Mouse (Mus musculus): ENCODE results near the gene Tmem107. TPM values are rescaled to one million over a fixed set of nuclear protein-coding genes. Genes with fewer than 3 reads are reported as not detected.

Tmem107 gene
- polyA plus RNA-seq, 1 experiment from 2014 or later, result 45.1 TPM

- Histone ChIP-seq H3K4me1 (peaks cover 37% of the 10 kb centered on the region), H3K36me3 (peaks cover 35% of the 10 kb centered on the region), H3K4me3 (peak overlapping the region; percentile 83), H3K27ac (replicated peaks) (no peak overlapping the region; the same call in 1 of the 2 replicates), H3K4me2 (replicated peaks) (peak overlapping the region; percentile 91), H3K9me3 (no peaks in the 10 kb centered on the region), H3K27me3 (no peaks in the 10 kb centered on the region), H3K9ac (replicated peaks) (peak overlapping the region; percentile 77)
- no peak for ATAC-seq (ENCODE audit: low FRiP score, low read depth)
- WGBS, result 13% methylated on average over 9 of the region's 9 CpGs
These were observed 24.2 kb upstream of the Tmem107 start for GRCm38 (mm10) chr11:69046395-69046774.

GRCm38 (mm10) chr11:69047592-69047991 lies 23.0 kb upstream of the Tmem107 start:
- H3K27me3 ChIP-seq, result no peaks in the 10 kb centered on the region
- H3K9me3 ChIP-seq, result no peaks in the 10 kb centered on the region
- peaks cover 37% of the 10 kb centered on the region for H3K4me1 ChIP-seq
- WGBS, result 96% methylated on average over 12 of the region's 12 CpGs
- no peak overlapping the region for H3K27ac ChIP-seq (replicated peaks)
- H3K4me2 ChIP-seq (replicated peaks), result peak overlapping the region; percentile 91
- H3K36me3 ChIP-seq, result peaks cover 38% of the 10 kb centered on the region
- peak overlapping the region; percentile 77; the same call in 1 of the 2 replicates for H3K9ac ChIP-seq (replicated peaks)
- no peak for ATAC-seq (ENCODE audit: low FRiP score, low read depth)
- 0 out of 2 replicates have a peak overlapping the region, but pooled peaks have one; percentile 83 for H3K4me3 ChIP-seq

- H3K4me1 ChIP-seq, result peaks cover 37% of the 10 kb centered on the region
- H3K27me3 ChIP-seq, result no peaks in the 10 kb centered on the region
- ATAC-seq (ENCODE audit: low FRiP score, low read depth), result no peak
- no peak overlapping the region for H3K27ac ChIP-seq (replicated peaks)
- 94% methylated on average over 14 of the region's 14 CpGs for WGBS
- H3K4me2 ChIP-seq (replicated peaks), result peak overlapping the region; percentile 91; the same call in 1 of the 2 replicates
- H3K36me3 ChIP-seq, result peaks cover 39% of the 10 kb centered on the region
- peak overlapping the region; percentile 12; the same call in 1 of the 2 replicates for H3K9ac ChIP-seq (replicated peaks)
- no peaks in the 10 kb centered on the region for H3K9me3 ChIP-seq
- H3K4me3 ChIP-seq, result no peak overlapping the region
These were observed 22.5 kb upstream of the Tmem107 start for GRCm38 (mm10) chr11:69048151-69048550.

GRCm38 (mm10) chr11:69050748-69051147 lies 19.9 kb upstream of the Tmem107 start:
- Histone ChIP-seq H3K4me1 (peaks cover 37% of the 10 kb centered on the region), H3K4me3 (no peak overlapping the region), H3K4me2 (replicated peaks) (no peak overlapping the region), H3K36me3 (peaks cover 50% of the 10 kb centered on the region), H3K27ac (replicated peaks) (no peak overlapping the region), H3K9me3 (no peaks in the 10 kb centered on the region), H3K9ac (replicated peaks) (no peak overlapping the region), H3K27me3 (no peaks in the 10 kb centered on the region)
- WGBS, result 87% methylated on average over 8 of the region's 8 CpGs
- no peak for ATAC-seq (ENCODE audit: low FRiP score, low read depth)

- Histone ChIP-seq H3K36me3 (peaks cover 50% of the 10 kb centered on the region), H3K27ac (replicated peaks) (no peak overlapping the region), H3K9ac (replicated peaks) (no peak overlapping the region), H3K4me3 (no peak overlapping the region), H3K4me2 (replicated peaks) (no peak overlapping the region), H3K4me1 (peaks cover 27% of the 10 kb centered on the region), H3K27me3 (no peaks in the 10 kb centered on the region), H3K9me3 (no peaks in the 10 kb centered on the region)
- 57% methylated on average over 4 of the region's 4 CpGs for WGBS
- ATAC-seq (ENCODE audit: low FRiP score, low read depth), result no peak
These were observed 18.8 kb upstream of the Tmem107 start for GRCm38 (mm10) chr11:69051771-69052170.

- ATAC-seq (ENCODE audit: low FRiP score, low read depth), result no peak
- peaks cover 15% of the 10 kb centered on the region for H3K4me1 ChIP-seq
- no peaks in the 10 kb centered on the region for H3K9me3 ChIP-seq
- peaks cover 48% of the 10 kb centered on the region for H3K36me3 ChIP-seq
- no peak overlapping the region for H3K9ac ChIP-seq (replicated peaks)
- H3K27me3 ChIP-seq, result no peaks in the 10 kb centered on the region
- H3K4me2 ChIP-seq (replicated peaks), result no peak overlapping the region
- H3K27ac ChIP-seq (replicated peaks), result no peak overlapping the region
- H3K4me3 ChIP-seq, result no peak overlapping the region
- 94% methylated on average over 2 of the region's 2 CpGs for WGBS
These were observed 17.7 kb upstream of the Tmem107 start for GRCm38 (mm10) chr11:69052824-69053421.

- Histone ChIP-seq H3K9ac (replicated peaks) (no peak overlapping the region), H3K36me3 (peaks cover 39% of the 10 kb centered on the region), H3K27ac (replicated peaks) (no peak overlapping the region), H3K4me3 (no peak overlapping the region), H3K27me3 (no peaks in the 10 kb centered on the region), H3K4me1 (peaks cover 14% of the 10 kb centered on the region), H3K9me3 (no peaks in the 10 kb centered on the region), H3K4me2 (replicated peaks) (no peak overlapping the region)
- WGBS, result 83% methylated on average over 3 of the region's 3 CpGs
- no peak for ATAC-seq (ENCODE audit: low FRiP score, low read depth)
These were observed 16.8 kb upstream of the Tmem107 start for GRCm38 (mm10) chr11:69053848-69054247.

GRCm38 (mm10) chr11:69058265-69058664 lies 12.3 kb upstream of the Tmem107 start:
- Histone ChIP-seq H3K27ac (replicated peaks) (peak overlapping the region; percentile 81), H3K36me3 (peaks cover 11% of the 10 kb centered on the region), H3K4me2 (replicated peaks) (peak overlapping the region; percentile 93), H3K4me1 (peaks cover 21% of the 10 kb centered on the region), H3K4me3 (peak overlapping the region; percentile 85), H3K27me3 (peaks cover 7% of the 10 kb centered on the region; the same call in 1 of the 2 replicates), H3K9me3 (no peaks in the 10 kb centered on the region), H3K9ac (replicated peaks) (peak overlapping the region; percentile 65)
- no peak for ATAC-seq (ENCODE audit: low FRiP score, low read depth)
- WGBS, result 70% methylated on average over 2 of the region's 2 CpGs

- Histone ChIP-seq H3K4me2 (replicated peaks) (peak overlapping the region; percentile 93), H3K27ac (replicated peaks) (peak overlapping the region; percentile 81), H3K4me3 (peak overlapping the region; percentile 85), H3K27me3 (peaks cover 7% of the 10 kb centered on the region; the same call in 1 of the 2 replicates), H3K9me3 (no peaks in the 10 kb centered on the region), H3K9ac (replicated peaks) (peak overlapping the region; percentile 65), H3K4me1 (peaks cover 21% of the 10 kb centered on the region), H3K36me3 (peaks cover 5% of the 10 kb centered on the region)
- under 1% methylated on average over 19 of the region's 19 CpGs for WGBS
- peak; percentile 10; the same call in 1 of the 2 replicates for ATAC-seq (ENCODE audit: low FRiP score, low read depth)
These were observed 11.8 kb upstream of the Tmem107 start for GRCm38 (mm10) chr11:69058729-69059356.

GRCm38 (mm10) chr11:69059357-69059974 lies 11.1 kb upstream of the Tmem107 start, which contains the start of gene Borcs6:
Gene Borcs6, plus strand, starts transcription at chr11:69059717.
- Histone ChIP-seq H3K9ac (replicated peaks) (peak within 1 kb of the TSS; percentile 87), H3K27ac (replicated peaks) (peak within 1 kb of the TSS; percentile 92), H3K4me1 (peaks cover 27% of the 10 kb centered on the region), H3K4me2 (replicated peaks) (peak within 1 kb of the TSS; percentile 93), H3K27me3 (peaks cover 7% of the 10 kb centered on the region; the same call in 1 of the 2 replicates), H3K4me3 (peak within 1 kb of the TSS; percentile 85), H3K9me3 (no peaks in the 10 kb centered on the region), H3K36me3 (no peaks in the 10 kb centered on the region)
- WGBS, result under 1% methylated on average over 63 of the region's 64 CpGs
- peak; percentile 93 for ATAC-seq (ENCODE audit: low FRiP score, low read depth)

GRCm38 (mm10) chr11:69059975-69060411 lies 10.6 kb upstream of the Tmem107 start:
- WGBS, result under 1% methylated on average over 39 of the region's 49 CpGs
- peak; percentile 3; the same call in 1 of the 2 replicates for ATAC-seq (ENCODE audit: low FRiP score, low read depth)
- Histone ChIP-seq H3K9ac (replicated peaks) (peak overlapping the region; percentile 87), H3K36me3 (no peaks in the 10 kb centered on the region), H3K9me3 (no peaks in the 10 kb centered on the region), H3K4me1 (peaks cover 29% of the 10 kb centered on the region), H3K4me2 (replicated peaks) (peak overlapping the region; percentile 93), H3K27me3 (peaks cover 7% of the 10 kb centered on the region; the same call in 1 of the 2 replicates), H3K27ac (replicated peaks) (peak overlapping the region; percentile 92), H3K4me3 (peak overlapping the region; percentile 85)
